Mouse (Mus musculus) CH12.LX (cell line): Measurements from ENCODE around the gene Dlk1.

Experiments used
- E2F4 ChIP-seq: IDR thresholded peaks from 2 replicates; pipeline ENCODE4 v1.6.1; 2011; ENCODE audit warnings: low read depth, low read length, improper control_type of control experiment; ENCODE audit not compliant: insufficient replicate concordance
- EP300 ChIP-seq: IDR thresholded peaks from 2 replicates; pipeline ENCODE4 v1.6.1; 2011; ENCODE audit warnings: low read length, improper control_type of control experiment
- NELFE ChIP-seq: IDR thresholded peaks from 2 replicates; pipeline ENCODE4 v1.6.1; 2011; ENCODE audit warnings: low read depth, low read length, improper control_type of control experiment

- TF ChIP-seq E2F4 (no peak), EP300 (no peak), NELFE (no peak)
These were observed 55.1 kb downstream of the Dlk1 start for GRCm38 (mm10) chr12:109507693-109508092.
